Mouse (Mus musculus): ENCODE data around the gene Ccdc63. TPM values are rescaled to one million over a fixed set of nuclear protein-coding genes. Genes with fewer than 3 reads are reported as not detected.

Gene Ccdc63
- polyA plus RNA-seq, 1 experiment from 2014 or later: 0.19 TPM

DNA sequence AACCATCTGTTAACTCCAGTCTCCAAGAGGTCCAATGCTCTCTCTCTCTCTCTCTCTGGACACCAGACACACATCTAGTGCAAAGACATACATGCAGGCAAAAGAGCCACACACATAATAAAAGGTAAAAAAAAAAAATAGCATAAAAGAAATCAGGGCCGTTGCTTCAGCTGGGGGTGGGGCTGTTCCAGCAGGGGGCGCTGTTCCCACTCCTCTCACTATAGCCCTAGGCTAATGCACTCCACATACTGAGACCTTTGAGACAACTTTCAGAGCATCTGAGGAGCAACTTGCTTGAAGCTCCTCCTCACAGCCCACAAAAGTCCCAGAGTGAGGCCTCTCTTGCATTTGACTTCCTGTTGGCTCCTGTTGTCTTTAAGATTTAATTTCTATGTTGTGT lies 36.4 kb downstream of the Ccdc63 start:
- no peak overlapping the region for H3K4me3 ChIP-seq (ENCODE audit: low read length)
- H3K27ac ChIP-seq (ENCODE audit: low read depth, low read length): no peak overlapping the region

DNA sequence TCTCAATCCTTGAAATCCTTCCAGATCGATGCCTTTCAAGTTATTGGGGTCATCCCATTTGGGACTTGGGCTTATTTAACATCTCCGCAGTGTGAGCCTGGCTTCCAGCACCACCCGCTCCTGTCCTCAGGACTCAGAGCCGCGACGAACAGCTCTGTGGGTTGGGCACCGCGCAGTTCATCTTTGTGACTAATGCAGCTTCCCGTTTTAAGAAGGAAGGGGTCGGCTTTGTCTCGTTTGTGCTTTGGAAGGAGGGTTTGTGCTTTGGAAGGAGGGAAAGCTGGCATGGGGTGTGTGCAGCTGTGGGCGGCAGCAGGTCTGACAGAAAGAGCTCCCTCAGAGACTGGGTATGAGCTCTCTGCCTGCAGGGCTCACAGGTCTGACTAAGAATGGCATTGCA lies 37.5 kb downstream of the Ccdc63 start:
- Histone ChIP-seq H3K4me3 (ENCODE audit: low read length) (peak overlapping the region; percentile 14; the same call in 1 of the 2 replicates), H3K4me1 (ENCODE audit: control insufficient read depth, insufficient read depth, low read depth, low read length) (peaks cover 4% of the 10 kb centered on the region), H3K27ac (ENCODE audit: low read depth, low read length) (0 out of 2 replicates have a peak overlapping the region, but pooled peaks have one; percentile 7), H3K9me3 (ENCODE audit: control insufficient read depth, low read length) (no peaks in the 10 kb centered on the region), H3K27me3 (replicated peaks; ENCODE audit: control insufficient read depth, insufficient read depth, low read length) (no peaks in the 10 kb centered on the region; the same call in 1 of the 2 replicates), H3K9ac (ENCODE audit: low read depth, low read length) (peak overlapping the region; percentile 47), H3K4me2 (ENCODE audit: low read length) (peak overlapping the region; percentile 46), H3K36me3 (ENCODE audit: control insufficient read depth, insufficient read depth, low read length) (no peaks in the 10 kb centered on the region)
- 29% methylated on average over 12 of the region's 12 CpGs for WGBS
- ATAC-seq: no peak

More for the DNA sequence above, 36.4 kb downstream of the Ccdc63 start:
- Histone ChIP-seq H3K9ac (ENCODE audit: low read depth, low read length) (no peak overlapping the region; the same call in 1 of the 2 replicates), H3K36me3 (ENCODE audit: control insufficient read depth, insufficient read depth, low read length) (no peaks in the 10 kb centered on the region), H3K27me3 (replicated peaks; ENCODE audit: control insufficient read depth, insufficient read depth, low read length) (no peaks in the 10 kb centered on the region; the same call in 1 of the 2 replicates), H3K4me2 (ENCODE audit: low read length) (no peak overlapping the region), H3K9me3 (ENCODE audit: control insufficient read depth, low read length) (no peaks in the 10 kb centered on the region), H3K4me1 (ENCODE audit: control insufficient read depth, insufficient read depth, low read depth, low read length) (peaks cover 4% of the 10 kb centered on the region)
- ATAC-seq: no peak
- 23% methylated on average over 2 of the region's 2 CpGs for WGBS

DNA sequence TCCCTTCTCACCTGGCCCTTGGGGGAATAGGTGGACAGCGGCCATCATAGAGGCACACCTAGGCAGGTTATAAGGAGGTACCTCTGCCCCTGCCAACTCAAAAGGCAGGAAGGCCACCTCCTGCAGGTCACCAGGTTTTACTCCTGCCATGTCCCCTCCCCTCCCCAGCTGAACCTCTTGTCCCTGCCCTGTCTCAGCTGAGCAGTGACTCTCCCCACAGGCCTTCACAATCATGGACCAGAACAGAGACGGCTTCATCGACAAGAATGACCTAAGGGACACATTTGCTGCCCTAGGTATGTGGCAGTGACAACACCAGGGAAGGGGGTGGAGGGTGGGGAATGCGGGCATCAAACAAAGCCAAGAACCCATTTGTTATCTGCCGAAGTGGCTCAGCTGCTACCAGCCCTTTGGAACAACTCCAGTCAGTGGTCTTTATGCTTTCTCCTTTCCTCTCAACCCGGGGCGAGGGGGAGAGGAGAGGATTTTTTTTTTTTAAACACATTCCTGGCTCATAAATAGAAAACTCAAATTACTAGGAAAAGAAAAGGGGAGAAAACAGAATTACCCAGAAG lies 38.1 kb downstream of the Ccdc63 start:
- H3K4me3 ChIP-seq (ENCODE audit: low read length): no peak overlapping the region
- H3K27me3 ChIP-seq (replicated peaks; ENCODE audit: control insufficient read depth, insufficient read depth, low read length): no peaks in the 10 kb centered on the region; the same call in 1 of the 2 replicates
- 0 out of 2 replicates have a peak overlapping the region, but pooled peaks have one; percentile 7 for H3K27ac ChIP-seq (ENCODE audit: low read depth, low read length)
- peak overlapping the region; percentile 46 for H3K4me2 ChIP-seq (ENCODE audit: low read length)
- no peaks in the 10 kb centered on the region for H3K36me3 ChIP-seq (ENCODE audit: control insufficient read depth, insufficient read depth, low read length)
- H3K9ac ChIP-seq (ENCODE audit: low read depth, low read length): peak overlapping the region; percentile 47; the same call in 1 of the 2 replicates
- WGBS: 30% methylated on average over 7 of the region's 7 CpGs
- ATAC-seq: no peak
- no peaks in the 10 kb centered on the region for H3K9me3 ChIP-seq (ENCODE audit: control insufficient read depth, low read length)
- peaks cover 4% of the 10 kb centered on the region for H3K4me1 ChIP-seq (ENCODE audit: control insufficient read depth, insufficient read depth, low read depth, low read length)

DNA sequence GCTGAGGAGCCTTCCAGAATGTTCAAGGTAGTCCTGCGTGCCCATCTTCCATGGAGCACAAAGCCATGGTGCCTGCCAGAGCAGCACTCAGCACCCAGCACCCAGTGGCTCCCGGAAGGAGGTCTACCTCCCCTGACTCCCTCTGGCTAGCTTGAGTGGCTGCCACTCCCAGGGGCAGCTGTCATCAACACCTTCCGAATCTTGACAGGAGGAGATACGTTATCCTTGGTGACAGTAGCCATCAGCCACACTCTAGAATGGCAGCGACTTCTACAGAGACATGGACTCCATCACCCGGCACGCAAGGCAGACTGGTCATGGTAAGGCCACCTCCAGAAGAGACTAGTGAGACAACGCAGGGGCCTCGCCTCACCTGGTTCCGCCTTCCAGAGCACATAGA lies 46.2 kb downstream of the Ccdc63 start:
- no peaks in the 10 kb centered on the region for H3K36me3 ChIP-seq (ENCODE audit: control insufficient read depth, insufficient read depth, low read length)
- H3K9me3 ChIP-seq (ENCODE audit: control insufficient read depth, low read length): peaks cover 6% of the 10 kb centered on the region; the same call in 1 of the 2 replicates
- H3K27ac ChIP-seq (ENCODE audit: low read depth, low read length): no peak overlapping the region
- no peak overlapping the region for H3K9ac ChIP-seq (ENCODE audit: low read depth, low read length)
- H3K4me3 ChIP-seq (ENCODE audit: low read length): no peak overlapping the region
- no peaks in the 10 kb centered on the region for H3K4me1 ChIP-seq (ENCODE audit: control insufficient read depth, insufficient read depth, low read depth, low read length)
- WGBS: 90% methylated on average over 9 of the region's 10 CpGs
- no peaks in the 10 kb centered on the region for H3K27me3 ChIP-seq (replicated peaks; ENCODE audit: control insufficient read depth, insufficient read depth, low read length)
- H3K4me2 ChIP-seq (ENCODE audit: low read length): no peak overlapping the region
- ATAC-seq: no peak

DNA sequence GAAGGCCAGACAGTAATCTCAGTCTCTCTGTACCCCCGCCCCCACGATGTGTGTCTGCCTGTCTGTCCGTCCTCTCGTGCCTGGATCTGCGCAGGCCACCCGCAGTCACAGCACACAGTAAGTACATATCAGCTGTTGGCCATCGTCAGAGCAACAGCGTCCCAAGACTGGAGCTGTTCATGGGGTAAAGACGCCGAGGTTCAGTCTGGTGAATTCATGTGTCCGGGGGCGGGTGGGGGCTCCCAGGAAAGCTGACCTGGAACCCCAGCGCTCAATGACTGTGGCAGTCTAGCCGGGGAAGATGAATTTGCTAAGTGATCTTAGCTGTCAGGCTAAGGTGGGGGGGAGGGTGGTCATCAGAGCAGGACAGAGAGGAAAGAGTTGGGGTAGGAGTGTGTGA lies 46.9 kb downstream of the Ccdc63 start:
- Histone ChIP-seq H3K4me1 (ENCODE audit: control insufficient read depth, insufficient read depth, low read depth, low read length) (no peaks in the 10 kb centered on the region), H3K4me3 (ENCODE audit: low read length) (no peak overlapping the region), H3K36me3 (ENCODE audit: control insufficient read depth, insufficient read depth, low read length) (no peaks in the 10 kb centered on the region), H3K27ac (ENCODE audit: low read depth, low read length) (no peak overlapping the region), H3K9me3 (ENCODE audit: control insufficient read depth, low read length) (peaks cover 6% of the 10 kb centered on the region; the same call in 1 of the 2 replicates), H3K4me2 (ENCODE audit: low read length) (no peak overlapping the region), H3K9ac (ENCODE audit: low read depth, low read length) (no peak overlapping the region), H3K27me3 (replicated peaks; ENCODE audit: control insufficient read depth, insufficient read depth, low read length) (no peaks in the 10 kb centered on the region)
- no peak for ATAC-seq
- 90% methylated on average over 14 of the region's 14 CpGs for WGBS

DNA sequence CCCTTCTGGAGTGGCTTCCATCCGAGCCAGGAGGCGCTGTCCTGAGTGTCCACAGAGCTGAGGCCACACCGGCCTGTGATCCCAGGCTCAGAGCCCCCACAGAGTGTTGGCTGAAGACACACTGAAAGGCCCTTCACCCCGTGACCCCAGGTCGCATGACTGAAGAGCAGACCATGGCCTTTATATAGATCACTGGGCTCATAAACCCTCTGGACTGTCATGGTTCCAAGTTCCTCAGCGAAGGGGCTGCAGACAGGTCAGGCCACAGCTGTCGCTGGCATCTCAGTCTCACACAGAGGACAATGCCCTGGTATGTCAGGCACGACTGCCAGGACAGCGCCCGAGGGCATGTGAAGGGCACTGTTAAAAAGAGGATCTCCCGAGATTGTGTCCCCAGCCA lies 47.8 kb downstream of the Ccdc63 start:
- H3K9ac ChIP-seq (ENCODE audit: low read depth, low read length): no peak overlapping the region
- WGBS: 48% methylated on average over 11 of the region's 11 CpGs
- no peak for ATAC-seq
- H3K27ac ChIP-seq (ENCODE audit: low read depth, low read length): no peak overlapping the region
- H3K9me3 ChIP-seq (ENCODE audit: control insufficient read depth, low read length): peaks cover 6% of the 10 kb centered on the region; the same call in 1 of the 2 replicates
- H3K27me3 ChIP-seq (replicated peaks; ENCODE audit: control insufficient read depth, insufficient read depth, low read length): no peaks in the 10 kb centered on the region
- no peak overlapping the region for H3K4me2 ChIP-seq (ENCODE audit: low read length)
- H3K4me1 ChIP-seq (ENCODE audit: control insufficient read depth, insufficient read depth, low read depth, low read length): no peaks in the 10 kb centered on the region
- H3K36me3 ChIP-seq (ENCODE audit: control insufficient read depth, insufficient read depth, low read length): no peaks in the 10 kb centered on the region
- H3K4me3 ChIP-seq (ENCODE audit: low read length): no peak overlapping the region

DNA sequence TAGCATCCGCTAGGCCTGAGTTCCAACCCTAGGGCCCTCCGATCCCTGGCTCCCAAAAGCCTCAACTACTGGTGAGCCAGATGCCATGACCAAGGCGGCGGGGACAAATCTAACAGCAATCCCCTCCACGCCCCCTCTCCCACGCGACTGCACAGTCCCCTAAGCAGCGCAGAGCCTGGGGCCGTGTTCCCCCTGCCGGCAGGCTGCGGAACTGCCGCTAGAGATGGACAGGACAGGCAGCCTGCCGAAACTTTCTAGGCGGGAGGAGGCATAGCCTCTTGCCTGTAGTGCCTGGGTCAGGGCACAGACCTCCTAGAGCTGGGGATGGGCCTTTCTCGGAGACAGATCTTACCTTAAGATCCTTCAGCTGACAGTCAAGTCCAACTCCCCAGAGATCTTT lies 49.6 kb downstream of the Ccdc63 start:
- 14% methylated on average over 15 of the region's 15 CpGs for WGBS

DNA sequence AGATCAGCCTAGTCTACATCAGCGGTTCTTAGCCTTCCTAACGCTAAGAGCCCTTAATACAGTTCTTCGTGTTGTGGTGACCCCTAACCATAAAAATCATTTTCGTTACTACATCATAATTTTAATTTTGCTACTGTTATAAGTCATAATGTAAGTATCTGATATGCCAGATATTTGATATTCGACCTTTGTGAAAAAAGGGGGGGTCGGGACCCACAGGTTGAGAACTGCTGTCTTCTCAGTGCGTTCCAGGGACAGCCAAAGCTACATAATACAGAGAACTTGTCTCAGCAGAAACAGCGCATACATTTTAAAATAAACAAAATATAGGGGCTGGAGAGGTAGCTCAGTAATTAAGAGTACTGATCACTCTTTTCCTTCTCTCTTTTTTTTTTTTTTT lies 51.0 kb downstream of the Ccdc63 start:
- WGBS: 85% methylated on average over 8 of the region's 8 CpGs
- ATAC-seq: no peak
- H3K36me3 ChIP-seq (ENCODE audit: control insufficient read depth, insufficient read depth, low read length): no peaks in the 10 kb centered on the region

More for the DNA sequence above, 49.6 kb downstream of the Ccdc63 start:
- no peak overlapping the region for H3K4me3 ChIP-seq (ENCODE audit: low read length)
- H3K4me2 ChIP-seq (ENCODE audit: low read length): no peak overlapping the region
- H3K27me3 ChIP-seq (replicated peaks; ENCODE audit: control insufficient read depth, insufficient read depth, low read length): no peaks in the 10 kb centered on the region
- no peaks in the 10 kb centered on the region for H3K36me3 ChIP-seq (ENCODE audit: control insufficient read depth, insufficient read depth, low read length)
- no peaks in the 10 kb centered on the region for H3K4me1 ChIP-seq (ENCODE audit: control insufficient read depth, insufficient read depth, low read depth, low read length)
- ATAC-seq: no peak
- H3K27ac ChIP-seq (ENCODE audit: low read depth, low read length): no peak overlapping the region
- H3K9ac ChIP-seq (ENCODE audit: low read depth, low read length): no peak overlapping the region
- peaks cover 6% of the 10 kb centered on the region; the same call in 1 of the 2 replicates for H3K9me3 ChIP-seq (ENCODE audit: control insufficient read depth, low read length)

DNA sequence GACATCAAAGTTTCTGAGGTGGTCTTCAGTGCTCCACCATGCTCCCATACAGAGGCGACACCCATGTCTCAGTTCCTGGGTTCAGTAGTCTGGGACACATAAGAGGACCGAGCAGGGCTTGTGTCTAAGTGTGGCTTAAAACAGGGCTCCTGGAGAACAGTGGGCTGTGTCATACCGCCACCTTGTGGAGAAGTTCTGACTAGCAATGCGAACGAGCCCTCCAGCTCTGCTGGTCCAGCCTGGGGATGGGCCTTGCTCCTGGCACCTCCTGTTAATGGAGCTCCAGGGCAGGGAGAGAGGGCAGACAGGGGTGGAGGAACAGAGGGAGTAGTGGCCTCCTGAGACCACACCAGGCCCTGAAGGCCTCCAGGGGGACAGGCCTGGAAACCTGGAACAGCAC lies 51.7 kb downstream of the Ccdc63 start:
- 2% methylated on average over 5 of the region's 5 CpGs for WGBS

More for the DNA sequence above, 51.0 kb downstream of the Ccdc63 start:
- H3K9me3 ChIP-seq (ENCODE audit: control insufficient read depth, low read length): peaks cover 6% of the 10 kb centered on the region; the same call in 1 of the 2 replicates
- H3K27me3 ChIP-seq (replicated peaks; ENCODE audit: control insufficient read depth, insufficient read depth, low read length): no peaks in the 10 kb centered on the region
- H3K27ac ChIP-seq (ENCODE audit: low read depth, low read length): no peak overlapping the region
- H3K4me3 ChIP-seq (ENCODE audit: low read length): no peak overlapping the region
- H3K4me2 ChIP-seq (ENCODE audit: low read length): no peak overlapping the region
- H3K9ac ChIP-seq (ENCODE audit: low read depth, low read length): no peak overlapping the region
- H3K4me1 ChIP-seq (ENCODE audit: control insufficient read depth, insufficient read depth, low read depth, low read length): no peaks in the 10 kb centered on the region

More for the DNA sequence above, 51.7 kb downstream of the Ccdc63 start:
- H3K27me3 ChIP-seq (replicated peaks; ENCODE audit: control insufficient read depth, insufficient read depth, low read length): no peaks in the 10 kb centered on the region
- H3K9me3 ChIP-seq (ENCODE audit: control insufficient read depth, low read length): peaks cover 6% of the 10 kb centered on the region; the same call in 1 of the 2 replicates
- H3K36me3 ChIP-seq (ENCODE audit: control insufficient read depth, insufficient read depth, low read length): no peaks in the 10 kb centered on the region
- peak; percentile 90 for ATAC-seq
- H3K4me3 ChIP-seq (ENCODE audit: low read length): no peak overlapping the region
- H3K4me1 ChIP-seq (ENCODE audit: control insufficient read depth, insufficient read depth, low read depth, low read length): no peaks in the 10 kb centered on the region
- no peak overlapping the region for H3K4me2 ChIP-seq (ENCODE audit: low read length)
- no peak overlapping the region for H3K27ac ChIP-seq (ENCODE audit: low read depth, low read length)
- no peak overlapping the region for H3K9ac ChIP-seq (ENCODE audit: low read depth, low read length)

Data from hindbrain, embryonic 16.5 days (tissue).